Mouse (Mus musculus) erythroblast, adult 5-6 weeks (primary cell): Measurements from ENCODE around the gene Sspn. TPM values are rescaled to one million over a fixed set of nuclear protein-coding genes. Genes with fewer than 3 reads are reported as not detected.

Experiments
- ATAC-seq: replicated peaks from 2 replicates; pipeline ENCODE4 v1.8.0; 2016; ENCODE audit warnings: moderate number of reproducible peaks, mild to moderate bottlenecking, moderate TSS enrichment, inconsistent platforms; ENCODE audit not compliant: poor library complexity, low FRiP score, severe bottlenecking
- total RNA-seq, 2 experiments: library from RNA; stranded (forward) in 1 of 2; stranded (reverse) in 1 of 2; fragments of 150-400 nt in 1 of 2; fragments of 200-764, 138-1000 nt in 1 of 2; gene quantifications; 2 replicates each; pipeline versions ENCODE4 v1.2.3 to v1.2.4; 2015 to 2017; ENCODE audit warnings: low replicate concordance in 2 of 2

Sspn gene
- total RNA-seq, 2 experiments from 2014 or later, result not detected

GRCm38 (mm10) chr6:146008450-146008981, 77.1 kb downstream of the Sspn start:
- no peak for ATAC-seq

DNA sequence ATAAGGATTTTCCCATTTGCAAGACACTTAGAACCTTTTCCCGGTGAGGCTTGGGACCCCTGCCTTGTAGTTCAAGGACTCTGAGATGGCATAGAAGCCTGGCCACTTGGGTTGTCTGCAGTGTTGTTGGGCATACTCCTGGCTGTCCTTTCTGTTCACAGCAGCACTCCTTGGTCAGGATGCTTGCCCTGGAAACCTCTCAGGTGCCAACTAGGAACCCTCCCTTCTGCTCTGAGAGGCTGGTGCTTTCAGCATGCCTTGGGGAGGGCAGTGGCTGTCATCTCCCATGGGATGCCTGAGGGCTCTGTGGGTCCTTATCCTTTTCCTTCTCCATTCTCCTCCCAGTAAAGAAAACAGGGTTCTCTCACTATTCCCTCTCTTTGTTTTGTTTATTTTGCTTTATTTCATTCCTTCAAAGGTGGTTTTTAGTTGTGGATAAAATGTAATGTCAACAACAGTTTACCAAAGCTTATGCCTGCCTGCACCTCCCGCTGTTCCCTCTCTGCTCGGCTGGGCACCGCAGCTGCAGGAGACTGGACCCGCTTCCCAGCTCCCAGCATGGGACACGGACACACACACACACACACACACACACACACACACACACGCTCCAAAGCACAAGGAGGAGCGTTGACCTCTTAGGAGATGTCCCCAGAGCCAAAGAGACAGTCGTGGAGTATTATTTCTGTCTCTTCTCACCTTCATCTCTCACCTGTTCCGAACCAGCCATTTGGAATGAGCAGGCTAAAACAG, 77.9 kb downstream of the Sspn start:
- no peak for ATAC-seq

- no peak for ATAC-seq
These were observed 78.8 kb downstream of the Sspn start for GRCm38 (mm10) chr6:146010093-146010764.

GRCm38 (mm10) chr6:146014312-146014711, 82.9 kb downstream of the Sspn start:
- ATAC-seq, result no peak

Other genes with a start within 250 kb of the Sspn start
- gene Rassf8, start 184.9 kb upstream of the Sspn start, total RNA-seq (2015; ENCODE audit: low replicate concordance), result 0.19 and 3.8 TPM in 2 replicates
- 3.0 and 3.5 TPM in 2 replicates for gene Rassf8, start 184.9 kb upstream of the Sspn start, total RNA-seq (2017; ENCODE audit: low replicate concordance)
- not detected in 2 replicates for gene Bhlhe41, start 66.1 kb upstream of the Sspn start, total RNA-seq (2015; ENCODE audit: low replicate concordance)
- 7.2 TPM in 1 of 2 replicates, not detected in the other for gene Bhlhe41, start 66.1 kb upstream of the Sspn start, total RNA-seq (2017; ENCODE audit: low replicate concordance)